Mouse (Mus musculus): ENCODE measurements at regions not wholly inside any gene's neighbourhood (a gene's known extent, or its start where the extent isn't known, plus 50 kb on each side); places are given as distances from the start of the nearest gene placed in this dataset.

DNA sequence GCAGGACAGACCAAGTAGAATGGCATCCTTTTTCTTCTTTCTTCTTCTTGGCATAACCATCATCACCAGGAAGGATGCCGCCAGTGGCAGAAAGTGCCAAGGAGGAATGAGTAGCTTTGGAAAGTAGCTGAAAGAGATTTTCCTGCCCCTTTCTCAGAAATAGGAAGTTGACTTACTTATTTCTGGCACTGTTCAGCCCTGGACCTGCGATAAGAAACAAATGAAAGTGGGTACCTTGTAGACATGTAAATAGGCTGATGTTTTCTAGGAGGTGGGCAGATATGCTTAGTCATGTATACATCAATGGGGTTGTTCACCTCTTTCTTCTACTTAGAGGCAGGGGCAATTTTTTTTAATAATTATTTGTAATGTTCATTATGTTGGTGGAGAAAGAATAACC, 145.3 kb upstream of the Tmem164 start:
- Histone ChIP-seq H3K4me3 (ENCODE audit: insufficient read depth in 1 of 2, low read depth in 2 of 2, low read length in 2 of 2) (no peak overlapping the region), H3K9me3 (ENCODE audit: control insufficient read depth, low read length) (no peaks in the 10 kb centered on the region), H3K27ac (no peak overlapping the region), H3K9ac (replicated peaks) (no peak overlapping the region), H3K36me3 (replicated peaks; ENCODE audit: control insufficient read depth, insufficient read depth, low read depth) (no peaks in the 10 kb centered on the region), H3K4me1 (replicated peaks; ENCODE audit: control insufficient read depth in 2 of 2, insufficient read depth in 2 of 2, low read length in 1 of 2) (peaks cover 0 to 4% of the 10 kb centered on the region in 2 experiments; a peak in 2 of 4 replicates), H3K4me2 (ENCODE audit: low read depth) (no peak overlapping the region), H3K27me3 (ENCODE audit: control insufficient read depth, insufficient read depth, low read length) (no peaks in the 10 kb centered on the region)
- ATAC-seq (ENCODE audit: insufficient read depth) (no peak), DNase-seq (ENCODE audit: low read depth in 3 of 3, low spot score in 3 of 3) (no peak)
- TF ChIP-seq EP300 (IDR thresholded peaks at IDR 0.05; ENCODE audit: low read depth), result no peak
- no peak for TF ChIP-seq CTCF (IDR thresholded peaks at IDR 0.05; ENCODE audit: low read depth)
- WGBS (ENCODE audit: insufficient replicate concordance), result 28% methylated on average over 2 of the region's 2 CpGs

DNA sequence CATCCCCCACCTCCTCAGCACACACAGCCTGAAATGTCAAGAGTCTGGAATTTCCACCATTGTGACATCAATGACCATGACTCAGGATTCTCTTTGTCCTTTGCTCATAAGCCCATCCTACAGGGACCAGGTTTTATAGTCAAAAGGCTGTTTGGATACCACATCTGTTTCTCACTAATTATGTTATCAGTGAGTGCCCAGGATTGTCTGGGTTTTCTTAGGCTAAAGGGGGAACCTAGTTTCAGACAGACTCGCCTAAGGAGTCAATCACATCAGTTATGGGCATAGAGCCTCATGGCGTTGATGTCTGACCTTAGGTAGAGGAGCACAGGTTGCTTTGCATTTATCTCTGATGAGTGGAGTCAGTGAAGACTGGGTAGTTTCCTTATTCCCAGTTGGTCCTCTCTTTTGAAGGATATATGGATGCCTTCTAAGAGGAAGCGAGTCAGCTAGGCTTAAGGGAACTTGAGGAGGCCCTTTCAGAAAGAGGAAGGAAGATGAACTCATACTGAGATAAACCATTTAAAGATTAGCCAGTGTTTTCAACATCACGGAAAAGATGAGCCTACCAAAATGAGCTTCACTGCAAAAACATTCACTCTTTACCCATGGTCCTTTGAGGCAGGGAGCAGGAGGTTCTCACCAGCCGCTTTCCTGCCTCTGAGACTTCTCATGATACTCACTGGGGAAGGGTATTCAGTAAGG, 143.8 kb upstream of the Tmem164 start:
- Histone ChIP-seq H3K9me3 (ENCODE audit: control insufficient read depth, low read length) (no peaks in the 10 kb centered on the region), H3K27me3 (ENCODE audit: control insufficient read depth, insufficient read depth, low read length) (no peaks in the 10 kb centered on the region), H3K4me3 (ENCODE audit: insufficient read depth in 1 of 2, low read depth in 2 of 2, low read length in 2 of 2) (no peak overlapping the region), H3K9ac (replicated peaks) (no peak overlapping the region), H3K36me3 (replicated peaks; ENCODE audit: control insufficient read depth, insufficient read depth, low read depth) (no peaks in the 10 kb centered on the region), H3K4me1 (replicated peaks; ENCODE audit: control insufficient read depth in 2 of 2, insufficient read depth in 2 of 2, low read length in 1 of 2) (peaks cover 0 to 4% of the 10 kb centered on the region in 2 experiments; a peak in 2 of 4 replicates), H3K4me2 (ENCODE audit: low read depth) (no peak overlapping the region), H3K27ac (no peak overlapping the region)
- ATAC-seq (ENCODE audit: insufficient read depth) (no peak), DNase-seq (ENCODE audit: low read depth in 3 of 3, low spot score in 3 of 3) (no peak)
- WGBS (ENCODE audit: insufficient replicate concordance), result 34% methylated on average over 5 of the region's 5 CpGs
- TF ChIP-seq EP300 (IDR thresholded peaks at IDR 0.05; ENCODE audit: low read depth) (no peak), CTCF (IDR thresholded peaks at IDR 0.05; ENCODE audit: low read depth) (no peak)

DNA sequence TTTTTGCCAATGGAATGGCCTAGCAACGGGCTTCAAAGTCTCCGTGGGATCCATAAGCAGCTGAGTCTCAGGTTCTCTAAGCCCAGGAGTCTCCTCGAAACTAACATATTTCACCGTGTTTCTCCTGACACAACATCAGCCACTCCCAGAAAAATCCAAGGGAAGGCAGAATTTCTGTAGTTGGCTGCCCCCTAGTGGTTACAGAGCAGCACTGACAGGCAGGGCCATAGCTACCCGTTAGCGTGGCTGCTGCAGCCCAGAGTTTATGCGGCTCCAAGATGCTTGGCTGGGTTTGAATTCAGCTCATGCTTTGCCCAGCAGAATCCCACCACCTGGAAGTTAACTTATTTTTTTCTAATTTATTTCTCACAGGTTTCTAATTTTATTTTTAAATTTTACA, 140.9 kb upstream of the Tmem164 start:
- Histone ChIP-seq H3K4me1 (replicated peaks; ENCODE audit: control insufficient read depth in 2 of 2, insufficient read depth in 2 of 2, low read length in 1 of 2) (peaks cover 0 to 6% of the 10 kb centered on the region in 2 experiments; a peak in 2 of 4 replicates), H3K27ac (no peak overlapping the region), H3K36me3 (replicated peaks; ENCODE audit: control insufficient read depth, insufficient read depth, low read depth) (no peaks in the 10 kb centered on the region), H3K27me3 (ENCODE audit: control insufficient read depth, insufficient read depth, low read length) (no peaks in the 10 kb centered on the region), H3K4me3 (ENCODE audit: insufficient read depth in 1 of 2, low read depth in 2 of 2, low read length in 2 of 2) (no peak overlapping the region), H3K9ac (replicated peaks) (no peak overlapping the region), H3K4me2 (ENCODE audit: low read depth) (no peak overlapping the region), H3K9me3 (ENCODE audit: control insufficient read depth, low read length) (no peaks in the 10 kb centered on the region)
- DNase-seq (ENCODE audit: low read depth in 3 of 3, low spot score in 3 of 3), result peak in 2 of 3 experiments; percentile 24 to 35
- TF ChIP-seq CTCF (IDR thresholded peaks at IDR 0.05; ENCODE audit: low read depth) (peak; percentile 87), EP300 (IDR thresholded peaks at IDR 0.05; ENCODE audit: low read depth) (no peak)
- 5% methylated on average over 7 of the region's 7 CpGs for WGBS (ENCODE audit: insufficient replicate concordance)
- no peak for ATAC-seq (ENCODE audit: insufficient read depth)

DNA sequence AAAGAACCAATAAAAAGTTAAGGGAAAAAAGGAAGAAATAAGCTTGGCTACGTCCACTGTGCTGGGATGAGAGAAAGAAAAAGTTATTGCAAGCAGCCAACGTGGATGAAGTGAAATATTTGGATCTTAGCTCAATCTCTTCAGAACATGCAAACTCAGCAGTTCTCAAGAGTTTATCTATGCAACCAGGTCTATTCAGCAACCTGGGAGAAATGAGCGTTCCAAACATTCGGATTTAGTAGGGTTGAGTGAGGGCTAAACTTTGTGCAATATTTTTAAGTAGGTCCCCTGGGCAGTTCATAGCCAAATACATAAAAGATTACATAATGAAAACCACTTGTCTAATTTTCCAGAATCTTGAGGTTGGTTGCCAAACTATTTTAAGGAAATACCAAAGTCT, 129.0 kb upstream of the Tmem164 start:
- no peaks in the 10 kb centered on the region for H3K4me1 ChIP-seq (replicated peaks; ENCODE audit: control insufficient read depth in 2 of 2, insufficient read depth in 2 of 2, low read length in 1 of 2)
- ATAC-seq (ENCODE audit: insufficient read depth) (no peak), DNase-seq (ENCODE audit: low read depth in 3 of 3, low spot score in 3 of 3) (no peak)
- H3K27ac ChIP-seq, result no peak overlapping the region
- 67% methylated on average over 4 of the region's 4 CpGs for WGBS (ENCODE audit: insufficient replicate concordance)
- TF ChIP-seq EP300 (IDR thresholded peaks at IDR 0.05; ENCODE audit: low read depth) (no peak), CTCF (IDR thresholded peaks at IDR 0.05; ENCODE audit: low read depth) (no peak)
- H3K27me3 ChIP-seq (ENCODE audit: control insufficient read depth, insufficient read depth, low read length), result no peaks in the 10 kb centered on the region
- H3K4me2 ChIP-seq (ENCODE audit: low read depth), result no peak overlapping the region
- H3K36me3 ChIP-seq (replicated peaks; ENCODE audit: control insufficient read depth, insufficient read depth, low read depth), result no peaks in the 10 kb centered on the region
- H3K4me3 ChIP-seq (ENCODE audit: insufficient read depth in 1 of 2, low read depth in 2 of 2, low read length in 2 of 2), result no peak overlapping the region
- H3K9ac ChIP-seq (replicated peaks), result no peak overlapping the region
- H3K9me3 ChIP-seq (ENCODE audit: control insufficient read depth, low read length), result no peaks in the 10 kb centered on the region

DNA sequence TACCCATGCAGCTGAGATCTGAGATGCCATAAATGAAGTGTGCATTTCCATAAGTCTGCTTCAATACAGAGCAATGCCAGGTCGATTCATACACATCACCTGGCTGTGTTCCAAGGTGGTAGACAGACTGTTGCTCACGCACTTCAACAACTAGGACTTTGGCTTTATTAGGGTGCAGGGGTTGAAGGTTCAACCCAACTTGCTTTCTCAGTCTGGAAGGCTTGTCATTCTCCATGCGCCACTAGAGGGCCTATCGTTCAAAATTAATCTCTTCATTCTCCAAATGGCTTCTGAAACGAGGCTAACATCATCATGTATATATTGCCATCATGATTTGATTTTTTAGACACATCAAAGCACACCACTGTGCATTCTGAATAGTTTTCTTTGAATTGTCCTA, 127.0 kb upstream of the Tmem164 start:
- Histone ChIP-seq H3K27ac (no peak overlapping the region), H3K4me3 (ENCODE audit: insufficient read depth in 1 of 2, low read depth in 2 of 2, low read length in 2 of 2) (no peak overlapping the region), H3K27me3 (ENCODE audit: control insufficient read depth, insufficient read depth, low read length) (no peaks in the 10 kb centered on the region), H3K4me2 (ENCODE audit: low read depth) (no peak overlapping the region), H3K36me3 (replicated peaks; ENCODE audit: control insufficient read depth, insufficient read depth, low read depth) (no peaks in the 10 kb centered on the region), H3K9ac (replicated peaks) (no peak overlapping the region), H3K9me3 (ENCODE audit: control insufficient read depth, low read length) (no peaks in the 10 kb centered on the region), H3K4me1 (replicated peaks; ENCODE audit: control insufficient read depth in 2 of 2, insufficient read depth in 2 of 2, low read length in 1 of 2) (no peaks in the 10 kb centered on the region)
- no peak for ATAC-seq (ENCODE audit: insufficient read depth)
- peak; percentile 39 for TF ChIP-seq CTCF (IDR thresholded peaks at IDR 0.05; ENCODE audit: low read depth)
- no peak for TF ChIP-seq EP300 (IDR thresholded peaks at IDR 0.05; ENCODE audit: low read depth)
- 13% methylated on average over 5 of the region's 5 CpGs for WGBS (ENCODE audit: insufficient replicate concordance)
- DNase-seq (ENCODE audit: low read depth in 3 of 3, low spot score in 3 of 3), result no peak
